Mouse (Mus musculus): ENCODE measurements around the gene Kcnrg.
A peak's percentile ranks its signal among the peaks of the same experiment; 100 is the strongest.

Kcnrg gene

DNA sequence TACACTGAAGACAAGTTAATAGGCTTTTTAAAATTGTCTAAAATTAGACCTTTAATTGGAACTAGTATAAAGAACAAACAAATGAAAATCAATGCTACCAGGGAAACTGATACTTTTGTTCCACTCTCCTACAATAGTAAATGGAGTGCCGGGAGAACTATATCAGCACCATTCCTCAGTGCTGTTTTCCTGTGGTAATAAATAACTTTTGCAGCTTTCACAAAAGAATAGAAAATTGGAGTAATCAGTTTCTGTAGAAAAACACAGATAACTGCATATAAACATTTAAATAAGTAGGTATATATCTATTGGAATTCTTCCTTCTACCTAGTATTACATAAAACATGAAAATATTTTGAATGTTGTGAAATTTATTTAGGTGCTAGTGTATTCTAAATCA, 38.3 kb downstream of the Kcnrg start:
- no peak for DNase-seq (ENCODE audit: low spot score)

DNA sequence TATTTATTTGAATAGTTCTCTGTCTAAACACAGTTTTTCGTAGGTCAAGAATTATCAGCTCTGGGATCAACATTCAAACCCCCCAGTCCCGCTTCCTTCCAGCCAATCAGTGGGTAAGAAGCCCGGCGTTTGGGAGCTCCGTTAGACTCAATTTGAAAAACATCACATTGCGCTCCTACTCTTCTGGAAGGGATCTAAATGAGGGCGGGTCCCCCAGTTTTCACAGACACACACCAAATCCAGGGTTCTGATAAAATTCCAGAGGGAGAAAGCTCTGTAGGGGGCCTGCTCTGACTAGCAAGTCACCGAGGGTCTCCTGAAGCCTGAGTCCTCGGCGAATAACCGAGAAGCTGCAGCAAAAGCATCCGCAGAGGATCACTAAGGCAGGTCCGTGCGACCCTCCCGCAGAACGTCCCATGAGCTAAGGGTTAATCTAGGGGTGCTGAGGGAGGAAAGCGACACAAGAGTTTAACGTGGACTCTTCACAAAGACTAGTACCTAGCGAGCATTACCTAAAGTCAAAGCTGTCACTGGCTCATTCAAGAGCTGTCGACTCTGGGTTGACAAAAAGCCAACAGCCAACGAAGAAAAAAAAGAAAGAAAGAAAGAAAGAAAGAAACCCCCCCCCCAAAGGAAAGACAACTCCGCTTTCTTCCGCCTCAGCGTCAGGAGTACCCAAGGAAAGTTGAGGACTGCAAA, 40.1 kb downstream of the Kcnrg start:
- DNase-seq (ENCODE audit: low spot score), result peak; percentile 33

DNA sequence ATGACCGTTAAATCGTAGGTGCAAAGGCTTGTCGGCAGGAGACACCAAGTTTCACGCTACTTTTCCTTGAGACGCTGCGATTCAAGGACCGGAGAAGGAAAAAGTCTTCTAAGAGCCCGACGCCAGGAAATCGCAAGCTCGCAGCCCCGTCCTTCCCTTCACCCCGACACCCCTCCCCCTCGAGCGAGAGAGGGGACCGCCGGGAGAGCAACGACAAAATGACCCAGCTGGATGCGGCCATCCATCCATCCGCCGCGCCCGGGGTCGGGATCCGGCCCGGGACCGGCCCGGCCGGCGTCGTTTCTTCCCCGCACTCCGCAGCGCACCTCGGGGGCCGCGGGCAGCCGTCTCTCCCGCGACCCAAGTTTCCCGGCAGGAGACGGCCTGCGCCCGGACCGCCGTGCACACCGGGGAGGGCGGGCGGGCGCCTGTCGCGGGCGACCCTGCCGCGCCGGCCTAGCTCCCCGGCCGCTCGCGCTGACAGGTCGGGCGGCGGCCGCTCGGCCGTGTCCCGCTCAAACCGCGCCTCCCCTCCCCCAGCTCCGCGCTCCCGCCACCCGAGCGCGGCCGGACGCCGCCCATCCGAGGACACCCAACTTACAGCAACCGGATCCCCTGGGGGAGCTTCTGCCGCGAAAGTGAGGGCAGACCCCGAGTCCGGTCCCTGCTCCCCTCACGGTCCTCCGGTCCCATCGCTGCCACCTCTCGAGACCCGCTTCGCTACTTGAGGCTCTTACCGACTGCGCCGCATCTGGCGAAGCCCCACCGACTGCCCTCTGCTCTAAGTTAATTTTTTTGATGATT, 40.8 kb downstream of the Kcnrg start:
- DNase-seq (ENCODE audit: low spot score), result peak; percentile 41

DNA sequence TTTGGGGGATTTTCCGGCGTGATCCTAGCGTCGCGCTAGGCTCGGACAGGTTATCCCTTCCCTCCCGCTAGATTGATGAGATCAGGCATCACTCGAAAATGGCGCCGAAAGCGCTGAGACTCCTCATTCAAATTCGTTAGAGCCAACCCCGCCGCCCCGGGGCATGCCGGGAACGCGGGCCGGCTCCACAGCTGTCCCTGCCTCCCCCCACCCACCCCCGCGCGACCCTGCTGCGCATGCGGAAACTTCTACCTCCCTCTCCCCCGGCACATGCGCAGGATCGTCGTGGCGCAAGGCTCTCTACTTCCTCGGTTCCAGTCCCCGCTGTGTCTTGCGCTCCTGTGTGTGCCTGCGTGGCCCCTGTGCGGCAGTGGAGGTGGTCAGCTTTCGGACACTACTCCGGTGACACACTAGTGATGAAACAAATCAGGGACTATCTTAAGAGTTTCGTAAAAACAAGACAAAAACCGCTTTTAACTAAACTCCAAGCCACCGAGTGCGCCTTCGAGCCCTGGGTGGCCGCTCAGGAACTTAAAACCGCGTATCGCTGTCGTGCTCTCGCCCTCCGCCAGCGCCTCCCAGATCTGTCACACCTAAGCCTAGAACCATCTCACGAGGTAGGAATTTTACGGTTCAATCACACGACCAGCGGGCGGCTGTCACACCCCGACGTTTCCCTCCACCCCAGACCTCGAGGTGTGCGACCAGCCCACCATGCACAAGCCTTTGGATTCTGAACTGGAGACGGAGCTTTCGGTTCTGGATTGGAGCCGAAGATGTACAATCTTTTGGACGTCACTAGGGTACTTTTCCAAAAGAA, 41.6 kb downstream of the Kcnrg start:
- peak; percentile 96 for DNase-seq (ENCODE audit: low spot score)

DNA sequence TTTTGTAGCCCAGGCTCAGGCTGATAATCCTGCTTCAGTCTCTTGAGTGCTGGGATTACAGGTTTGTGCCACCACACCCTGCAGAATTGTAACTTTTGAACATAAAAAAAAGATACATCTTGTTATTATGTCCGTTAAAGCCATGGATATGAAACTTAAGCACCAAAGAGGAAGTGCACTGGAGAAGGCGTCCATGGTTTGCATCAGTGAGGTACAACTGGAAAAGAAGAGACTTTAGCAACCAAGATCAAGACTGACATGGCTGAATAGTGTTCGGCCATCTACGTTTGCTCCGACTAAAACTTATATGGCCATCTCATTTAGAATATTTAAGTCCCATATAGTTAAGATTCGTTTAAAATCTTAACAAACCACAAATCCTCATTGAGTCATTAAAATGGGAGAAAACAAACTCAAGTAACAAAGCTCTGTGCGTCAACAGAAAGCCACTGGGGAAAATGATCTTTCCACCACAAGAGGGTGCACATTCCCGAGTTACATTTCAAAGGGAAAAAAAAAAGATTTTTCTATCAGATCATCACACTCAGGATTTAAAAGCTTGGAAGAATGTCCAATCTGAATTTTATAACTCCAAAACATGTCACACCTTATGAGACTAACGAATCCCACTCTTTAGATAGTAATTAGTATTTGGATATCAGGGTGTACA, 43.2 kb downstream of the Kcnrg start:
- DNase-seq (ENCODE audit: low spot score), result peak; percentile 29

DNA sequence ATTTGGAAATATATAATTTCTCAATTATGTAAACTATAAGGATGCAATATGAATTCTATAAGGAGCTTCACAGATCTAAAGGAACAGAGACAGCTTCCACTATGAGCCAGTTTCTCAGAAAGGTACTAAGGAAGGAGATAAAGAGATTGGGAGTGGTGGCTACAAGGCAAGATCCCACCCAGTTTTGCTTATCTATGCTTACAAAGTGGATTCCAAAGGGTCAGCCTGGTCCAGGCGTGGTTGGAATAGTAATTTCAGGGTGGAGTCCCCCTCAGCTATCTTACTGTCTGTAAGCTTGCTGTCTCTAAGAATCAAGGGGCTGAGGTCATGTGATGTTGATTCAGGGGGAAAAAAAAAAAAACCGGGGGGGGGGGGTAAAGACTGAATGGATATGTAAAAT, 49.2 kb downstream of the Kcnrg start:
- DNase-seq (ENCODE audit: low spot score), result no peak

DNA sequence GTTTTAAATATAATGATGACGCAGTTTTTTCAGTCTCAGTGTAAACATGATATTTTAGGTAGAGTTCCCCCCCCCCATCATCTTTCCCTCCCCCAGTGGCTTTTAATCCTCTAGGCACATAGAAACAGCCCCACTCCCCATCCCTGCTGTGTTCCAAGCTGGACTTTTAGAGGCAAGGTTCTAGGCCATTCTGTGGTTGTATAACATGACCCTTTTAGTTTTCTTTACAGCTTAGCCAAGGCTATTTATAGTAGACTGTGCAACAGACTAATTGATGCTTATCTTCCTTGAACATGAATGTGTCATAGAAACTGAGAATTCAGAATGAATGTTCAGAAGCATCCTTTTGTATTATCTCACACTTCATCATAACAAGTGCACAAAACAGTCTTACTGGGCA, 54.2 kb downstream of the Kcnrg start:
- no peak for DNase-seq (ENCODE audit: low spot score)

DNA sequence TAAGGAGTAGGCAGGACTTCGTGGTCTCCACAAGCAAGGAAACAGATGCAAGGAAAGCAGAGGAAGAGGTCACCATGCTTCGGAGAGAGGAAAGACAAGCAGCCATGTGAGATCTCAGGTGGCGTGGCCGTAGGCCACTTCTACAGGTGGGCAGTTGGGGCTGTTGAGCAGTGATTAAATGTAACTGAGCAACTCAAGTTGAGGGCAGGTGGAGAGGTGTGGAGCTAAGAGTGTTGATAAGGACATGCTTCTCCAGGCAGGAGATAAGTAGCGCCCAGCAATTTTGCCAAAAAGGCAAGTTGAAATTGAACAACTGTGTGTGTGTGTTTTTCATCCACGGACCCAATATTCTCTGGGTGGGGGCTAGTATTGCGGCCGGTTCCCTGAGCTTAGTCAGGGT, 55.0 kb downstream of the Kcnrg start:
- DNase-seq (ENCODE audit: low spot score), result no peak
